Mouse (Mus musculus): ENCODE results near the gene Bloc1s3. TPM values are rescaled to one million over a fixed set of nuclear protein-coding genes. Genes with fewer than 3 reads are reported as not detected.

Gene Bloc1s3
- 1 to 10 TPM; 8.5 to 8.8 TPM for total RNA-seq (2021)

- intact Hi-C loops (cut with DNase I) = no loop called here
- DNase-seq = peak; percentile 94
Measured at GRCm38 (mm10) chr7:19508150-19508923, at the start of gene Bloc1s3, which contains the start of gene Trappc6a. Gene Bloc1s3 (minus strand): TSS chr7:19508367. Gene Trappc6a (plus strand): TSS chr7:19508395.

- intact Hi-C loops (cut with DNase I) = loop anchor here (5.0 kb wide), 1 partner anchor 90 kb away; no protein-coding TSS in a partner anchor
- no peak for DNase-seq
Measured at GRCm38 (mm10) chr7:19557086-19557485, 48.9 kb upstream of the Bloc1s3 start.

GRCm38 (mm10) chr7:19554168-19554567, 46.0 kb upstream of the Bloc1s3 start:
- no peak for DNase-seq
- intact Hi-C loops (cut with DNase I) = no loop called here

GRCm38 (mm10) chr7:19552443-19552842, 44.3 kb upstream of the Bloc1s3 start:
- DNase-seq = no peak
- intact Hi-C loops (cut with DNase I) = no loop called here

- intact Hi-C loops (cut with DNase I) = no loop called here
- DNase-seq = no peak
Measured at GRCm38 (mm10) chr7:19551634-19552033, 43.5 kb upstream of the Bloc1s3 start.

GRCm38 (mm10) chr7:19549394-19549793, 41.2 kb upstream of the Bloc1s3 start:
- intact Hi-C loops (cut with DNase I) = no loop called here
- no peak for DNase-seq

GRCm38 (mm10) chr7:19547344-19547969, 39.3 kb upstream of the Bloc1s3 start:
- intact Hi-C loops (cut with DNase I) = no loop called here
- no peak for DNase-seq

- intact Hi-C loops (cut with DNase I) = no loop called here
Measured at GRCm38 (mm10) chr7:19546007-19546406, 37.8 kb upstream of the Bloc1s3 start.

GRCm38 (mm10) chr7:19543584-19543983, 35.4 kb upstream of the Bloc1s3 start:
- intact Hi-C loops (cut with DNase I) = no loop called here
- no peak for DNase-seq

More at GRCm38 (mm10) chr7:19546007-19546406, 37.8 kb upstream of the Bloc1s3 start:
- no peak for DNase-seq

GRCm38 (mm10) chr7:19542155-19542691, 34.1 kb upstream of the Bloc1s3 start:
- peak; percentile 89 for DNase-seq
- intact Hi-C loops (cut with DNase I) = no loop called here

GRCm38 (mm10) chr7:19541681-19542154, 33.6 kb upstream of the Bloc1s3 start:
- intact Hi-C loops (cut with DNase I) = no loop called here
- no peak for DNase-seq

GRCm38 (mm10) chr7:19540771-19541566, 32.8 kb upstream of the Bloc1s3 start:
- intact Hi-C loops (cut with DNase I) = no loop called here
- peak; percentile 45 for DNase-seq

GRCm38 (mm10) chr7:19534676-19535075, 26.5 kb upstream of the Bloc1s3 start:
- intact Hi-C loops (cut with DNase I) = no loop called here

GRCm38 (mm10) chr7:19532240-19532639, 24.1 kb upstream of the Bloc1s3 start:
- intact Hi-C loops (cut with DNase I) = no loop called here
- DNase-seq = peak; percentile 28

More at GRCm38 (mm10) chr7:19534676-19535075, 26.5 kb upstream of the Bloc1s3 start:
- DNase-seq = no peak

GRCm38 (mm10) chr7:19531077-19531476, 22.9 kb upstream of the Bloc1s3 start:
- no peak for DNase-seq
- intact Hi-C loops (cut with DNase I) = no loop called here

- intact Hi-C loops (cut with DNase I) = no loop called here
- no peak for DNase-seq
Measured at GRCm38 (mm10) chr7:19525105-19525481, 16.9 kb upstream of the Bloc1s3 start.

- intact Hi-C loops (cut with DNase I) = no loop called here
- DNase-seq = no peak
Measured at GRCm38 (mm10) chr7:19524420-19525104, 16.4 kb upstream of the Bloc1s3 start.

GRCm38 (mm10) chr7:19523757-19524419, 15.7 kb upstream of the Bloc1s3 start:
- peak; percentile 63 for DNase-seq
- intact Hi-C loops (cut with DNase I) = no loop called here

- intact Hi-C loops (cut with DNase I) = no loop called here
- no peak for DNase-seq
Measured at GRCm38 (mm10) chr7:19523017-19523756, 15.0 kb upstream of the Bloc1s3 start.
